Mouse (Mus musculus) CH12.LX (cell line): ENCODE results near the gene Plekha4. TPM values are rescaled to one million over a fixed set of nuclear protein-coding genes. Genes with fewer than 3 reads are reported as not detected.

ENCODE experiments used
- DNase-seq: peaks from one replicate; pipeline ENCODE4 v3.0.0-alpha.2; 2013; ENCODE audit errors: extremely low read depth
- H3K27ac ChIP-seq: 2 replicates; pipeline ENCODE4 v1.5.1; 2012; ENCODE audit warnings: low read depth, mild to moderate bottlenecking, control low read depth, moderate library complexity; ENCODE audit not compliant: insufficient read depth
- H3K27me3 ChIP-seq: replicated peaks from 2 replicates; pipeline ENCODE3; 2012; ENCODE audit warnings: inconsistent platforms
- H3K36me3 ChIP-seq, 2 experiments: replicated peaks in 1 of 2; 2 replicates each; pipeline versions ENCODE3 to v1.6.1; 2012; ENCODE audit warnings: inconsistent platforms in 1 of 2, low read length in 1 of 2, mild to moderate bottlenecking in 1 of 2, mixed read lengths in 1 of 2, moderate library complexity in 1 of 2; ENCODE audit not compliant: control insufficient read depth in 1 of 2, insufficient read depth in 1 of 2
- H3K4me1 ChIP-seq, 2 experiments: 2 replicates each; pipeline ENCODE4 v1.6.1; 2012; ENCODE audit warnings: inconsistent platforms in 1 of 2, moderate library complexity in 1 of 2; ENCODE audit not compliant: insufficient read depth in 2 of 2, control insufficient read depth in 1 of 2
- H3K4me2 ChIP-seq: 2 replicates; pipeline ENCODE4 v1.6.1; 2012; ENCODE audit warnings: low read depth, mild to moderate bottlenecking, control low read depth; ENCODE audit not compliant: poor library complexity, insufficient read depth, severe bottlenecking
- H3K4me3 ChIP-seq, 3 experiments: fragments of 150-350 bp in 1 of 3; sonication (generic) in 1 of 3; replicated peaks in 1 of 3; 2 replicates each; pipeline versions ENCODE3 to v1.5.1; 2011 to 2012; ENCODE audit warnings: low read depth in 2 of 3, low read length in 2 of 3, mild to moderate bottlenecking in 2 of 3, moderate library complexity in 2 of 3, control low read depth in 1 of 3, improper control_type of control experiment in 1 of 3, inconsistent platforms in 1 of 3, mixed read lengths in 1 of 3; ENCODE audit not compliant: poor library complexity in 1 of 3
- H3K79me2 ChIP-seq: replicated peaks from 2 replicates; pipeline ENCODE4 v1.6.1; 2012; ENCODE audit warnings: mild to moderate bottlenecking, moderate library complexity; ENCODE audit not compliant: control insufficient read depth, poor library complexity, insufficient read depth, severe bottlenecking; ENCODE audit errors: extremely low read depth
- H3K9ac ChIP-seq: 2 replicates; pipeline ENCODE4 v1.6.1; 2012; ENCODE audit warnings: low read depth, mild to moderate bottlenecking, control low read depth, moderate library complexity; ENCODE audit not compliant: insufficient read depth
- H3K9me3 ChIP-seq: replicated peaks from 2 replicates; pipeline ENCODE3; 2012; ENCODE audit warnings: low read length, inconsistent platforms, mixed read lengths
- BHLHE40 ChIP-seq: IDR thresholded peaks from 2 replicates; pipeline ENCODE4 v1.6.1; 2011; ENCODE audit warnings: mild to moderate bottlenecking, low read depth, low read length, improper control_type of control experiment
- CHD1 ChIP-seq: IDR thresholded peaks from 2 replicates; pipeline ENCODE4 v1.6.1; 2012; ENCODE audit warnings: low read depth, low read length, improper control_type of control experiment, inconsistent platforms
- EP300 ChIP-seq: IDR thresholded peaks from 2 replicates; pipeline ENCODE4 v1.6.1; 2011; ENCODE audit warnings: low read length, improper control_type of control experiment
- ETS1 ChIP-seq: conservative IDR thresholded peaks from 2 replicates; pipeline ENCODE4 v1.6.1; 2012; ENCODE audit warnings: low read depth, mild to moderate bottlenecking, inconsistent platforms, low read length, improper control_type of control experiment, moderate library complexity
- HCFC1 ChIP-seq: IDR thresholded peaks from 2 replicates; pipeline ENCODE4 v1.6.1; 2012; ENCODE audit warnings: low read depth, mild to moderate bottlenecking, inconsistent platforms, low read length, improper control_type of control experiment
- KAT2A ChIP-seq: IDR thresholded peaks from 2 replicates; pipeline ENCODE4 v1.6.1; 2012; ENCODE audit warnings: low read length, improper control_type of control experiment, inconsistent platforms; ENCODE audit not compliant: insufficient replicate concordance
- MEF2A ChIP-seq: IDR thresholded peaks from 2 replicates; pipeline ENCODE4 v1.6.1; 2014; ENCODE audit warnings: low read depth, mild to moderate bottlenecking, inconsistent platforms, low read length, improper control_type of control experiment, borderline replicate concordance
- MXI1 ChIP-seq: IDR thresholded peaks from 2 replicates; pipeline ENCODE4 v1.6.1; 2011; ENCODE audit warnings: mild to moderate bottlenecking, low read depth, low read length, improper control_type of control experiment
- NELFE ChIP-seq: IDR thresholded peaks from 2 replicates; pipeline ENCODE4 v1.6.1; 2011; ENCODE audit warnings: low read depth, low read length, improper control_type of control experiment
- NRF1 ChIP-seq: IDR thresholded peaks from 2 replicates; pipeline ENCODE4 v1.6.1; 2014; ENCODE audit warnings: low read depth, mild to moderate bottlenecking, inconsistent platforms, low read length, improper control_type of control experiment, moderate library complexity
- PAX5 ChIP-seq: IDR thresholded peaks from 2 replicates; pipeline ENCODE4 v1.6.1; 2012; ENCODE audit warnings: low read length, inconsistent platforms, mixed read lengths
- POLR2A ChIP-seq: IDR thresholded peaks from 2 replicates; pipeline ENCODE4 v1.6.1; 2011; ENCODE audit warnings: low read depth, mild to moderate bottlenecking, improper control_type of control experiment, low read length
- POLR2AphosphoS2 ChIP-seq: IDR thresholded peaks from 2 replicates; pipeline ENCODE4 v1.6.1; 2011; ENCODE audit warnings: low read depth, low read length, improper control_type of control experiment
- RAD21 ChIP-seq: IDR thresholded peaks from 2 replicates; pipeline ENCODE4 v1.6.1; 2011; ENCODE audit warnings: low read depth, mild to moderate bottlenecking, low read length, improper control_type of control experiment, moderate library complexity
- SIN3A ChIP-seq: IDR thresholded peaks from 2 replicates; pipeline ENCODE4 v1.6.1; 2012; ENCODE audit warnings: low read length, improper control_type of control experiment, inconsistent platforms
- SMC3 ChIP-seq: IDR thresholded peaks from 2 replicates; pipeline ENCODE4 v1.6.1; 2011; ENCODE audit warnings: low read depth, low read length, improper control_type of control experiment
- TBP ChIP-seq: conservative IDR thresholded peaks from 2 replicates; pipeline ENCODE4 v1.6.1; 2011; ENCODE audit warnings: low read depth, low read length, improper control_type of control experiment
- UBTF ChIP-seq: IDR thresholded peaks from 2 replicates; pipeline ENCODE4 v1.6.1; 2012; ENCODE audit warnings: low read depth, mild to moderate bottlenecking, inconsistent platforms, low read length, improper control_type of control experiment, moderate library complexity
- USF2 ChIP-seq: conservative IDR thresholded peaks from 2 replicates; pipeline ENCODE4 v1.6.1; 2011; ENCODE audit warnings: low read depth, low read length, improper control_type of control experiment
- dilution Hi-C: fragments of 300-500 bp; cut with MboI; formaldehyde crosslinking; loops from 2 replicates; pipeline ENCODE4 v1.14.3; 2020; ENCODE audit warnings: low sequenced_read_pairs; ENCODE audit not compliant: extremely low pct_unique_long_range_greater_than_20kb, extremely low pct_ligation_motif_present
- in situ Hi-C: fragments of 300-500 bp; cut with MboI; formaldehyde crosslinking; loops from 3 replicates; pipeline ENCODE4 v1.14.3; 2019; ENCODE audit warnings: low sequenced_read_pairs, low pct_ligation_motif_present, low pct_unique_long_range_greater_than_20kb, mixed read lengths
- polyA plus RNA-seq: library from polyadenylated mRNA; unstranded; fragments of >175 nt; gene quantifications from 2 replicates; pipeline ENCODE4 v1.2.1, GENCODE M21; 2012; ENCODE audit warnings: low read depth; ENCODE audit not compliant: insufficient read length
- total RNA-seq, 2 experiments: library from RNA; depleted of rRNA; stranded (reverse); fragments of 300-350 nt in 1 of 2; fragments of >200 nt in 1 of 2; gene quantifications; 2 replicates each; pipeline ENCODE4 v1.2.3; 2012 to 2014

Plekha4 gene
- total and polyA plus RNA-seq, 3 experiments: 0.25 to 0.90 (median 0.28) TPM

GRCm38 (mm10) chr7:45498427-45498826, 27.7 kb upstream of the Plekha4 start:
- Histone ChIP-seq H3K27ac (no peak overlapping the region), H3K79me2 (no peaks in the 10 kb centered on the region), H3K27me3 (no peaks in the 10 kb centered on the region), H3K9me3 (no peaks in the 10 kb centered on the region), H3K4me3 (no peak overlapping the region)
- TF ChIP-seq UBTF (no peak), HCFC1 (0 out of 2 replicates have a peak, but pooled peaks have one; percentile 33), MXI1 (no peak), BHLHE40 (no peak), ETS1 (no peak)
- TF ChIP-seq, all 38 proteins: peak for 1
- peaks cover 70 to 94% of the 10 kb centered on the region in 2 experiments for H3K36me3 ChIP-seq
- H3K4me2 ChIP-seq: no peak overlapping the region
- dilution Hi-C loops: no loop called here
- H3K4me1 ChIP-seq: peaks cover under 1 to 14% of the 10 kb centered on the region in 2 experiments; a peak in 1 of 4 replicates
- in situ Hi-C loops: no loop called here
- no peak for DNase-seq
- H3K9ac ChIP-seq: no peak overlapping the region

- peaks cover 10 to 52% of the 10 kb centered on the region in 2 experiments for H3K36me3 ChIP-seq
- in situ Hi-C loops (no loop called here), dilution Hi-C loops (no loop called here)
- H3K9me3 ChIP-seq: no peaks in the 10 kb centered on the region
- H3K4me1 ChIP-seq: peaks cover 2 to 16% of the 10 kb centered on the region in 2 experiments; a peak in 3 of 4 replicates
- H3K9ac ChIP-seq: no peak overlapping the region
- no peaks in the 10 kb centered on the region for H3K79me2 ChIP-seq
- H3K27me3 ChIP-seq: no peaks in the 10 kb centered on the region
- H3K4me2 ChIP-seq: no peak overlapping the region
- TF ChIP-seq NRF1 (no peak), RAD21 (no peak), TBP (no peak), CHD1 (no peak), BHLHE40 (no peak), NELFE (no peak), USF2 (no peak), KAT2A (no peak), SIN3A (no peak), POLR2AphosphoS2 (no peak), SMC3 (no peak), POLR2A (no peak), MEF2A (no peak), EP300 (no peak), PAX5 (no peak)
- no peak overlapping the region for H3K27ac ChIP-seq
- H3K4me3 ChIP-seq: no peak overlapping the region
- no peak for DNase-seq
Observed at GRCm38 (mm10) chr7:45507583-45507982, 18.5 kb upstream of the Plekha4 start.
